In the genomic region with DNA sequence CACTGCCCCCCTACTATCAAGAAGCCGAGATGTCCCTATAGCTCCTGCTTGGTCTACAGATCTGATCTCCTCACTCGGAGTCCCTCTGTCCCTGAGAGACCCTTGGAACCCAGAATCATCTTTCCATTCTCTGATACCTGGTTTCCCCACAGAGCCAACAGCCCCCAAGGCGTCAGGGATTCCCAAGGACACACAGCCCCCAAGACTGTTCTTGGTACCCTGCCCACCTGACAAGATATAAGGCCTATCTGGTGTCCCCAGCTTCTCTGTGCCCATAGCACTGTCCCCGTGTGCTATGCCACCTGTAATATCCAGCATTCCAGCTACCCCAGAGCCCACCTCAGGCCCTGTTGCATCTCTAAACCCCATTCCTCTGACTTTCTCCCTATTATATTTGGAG, we compare ENCODE assay signal across 45 mouse cellular contexts. TPM values are rescaled to one million over a fixed set of nuclear protein-coding genes. Genes with fewer than 3 reads are reported as not detected.
"Had no signal": no experiment of that assay in that cellular context is flagged by ENCODE, and none has a peak within 500 bp of the region (broad histone marks: within the 10 kb centered on the region; RNA-seq: fewer than 3 reads in every experiment).

No protein-coding gene starts in this region.

- DNase-seq: heart, postnatal 10 days; heart, postnatal 14 days; heart, postnatal 36 days; kidney, adult 11 months; kidney, adult 18-20 months; kidney, adult 2 months; kidney, adult 8-10 months; kidney, adult 9 months; kidney, postnatal 10 days; kidney, postnatal 14 days; kidney, postnatal 25 days; kidney, postnatal 36 days; kidney, postnatal 4 days; layer of hippocampus, adult 9-11 months; layer of hippocampus, postnatal 36 days had no signal

- H3K9me3 ChIP-seq: heart, embryonic 12.5 days; heart, embryonic 13.5 days; heart, embryonic 15.5 days; hindbrain, embryonic 10.5 days; hindbrain, embryonic 12.5 days; hindbrain, embryonic 13.5 days; hindbrain, embryonic 15.5 days; intestine, embryonic 15.5 days; kidney, embryonic 15.5 days had no signal

- H3K27ac ChIP-seq: heart, embryonic 13.5 days; heart, embryonic 15.5 days; hindbrain, embryonic 10.5 days; hindbrain, embryonic 12.5 days; hindbrain, embryonic 13.5 days; hindbrain, embryonic 14.5 days; hindbrain, embryonic 15.5 days; hindbrain, postnatal 0 days; intestine, embryonic 15.5 days; kidney, embryonic 15.5 days; kidney, postnatal 0 days; layer of hippocampus, adult 2 months; left cerebral cortex, adult 2 months had no signal

- H3K27me3 ChIP-seq: hindbrain, embryonic 12.5 days; hindbrain, embryonic 13.5 days; hindbrain, embryonic 15.5 days; intestine, embryonic 15.5 days; kidney, embryonic 15.5 days had no signal

- H3K36me3 ChIP-seq: heart, embryonic 12.5 days; heart, embryonic 13.5 days; heart, embryonic 15.5 days; hindbrain, embryonic 10.5 days; hindbrain, embryonic 12.5 days; hindbrain, embryonic 13.5 days; hindbrain, embryonic 15.5 days; intestine, embryonic 15.5 days; kidney, embryonic 15.5 days had no signal

- H3K4me2 ChIP-seq: heart, embryonic 11.5 days; heart, embryonic 12.5 days; heart, embryonic 13.5 days; heart, embryonic 15.5 days; hindbrain, embryonic 12.5 days; hindbrain, embryonic 13.5 days; hindbrain, embryonic 14.5 days; hindbrain, embryonic 15.5 days; intestine, embryonic 15.5 days; kidney, embryonic 15.5 days had no signal

- H3K9ac ChIP-seq: heart, embryonic 12.5 days; heart, embryonic 13.5 days; heart, embryonic 15.5 days; hindbrain, embryonic 12.5 days; hindbrain, embryonic 13.5 days; hindbrain, embryonic 14.5 days; hindbrain, embryonic 15.5 days; intestine, embryonic 15.5 days; kidney, embryonic 15.5 days had no signal

- H3K4me1 ChIP-seq: heart, embryonic 12.5 days; heart, embryonic 13.5 days; heart, embryonic 15.5 days; hindbrain, embryonic 12.5 days; hindbrain, embryonic 13.5 days; hindbrain, embryonic 15.5 days; intestine, embryonic 15.5 days had no signal

- H3K4me3 ChIP-seq: heart, embryonic 12.5 days; heart, embryonic 13.5 days; heart, embryonic 15.5 days; hindbrain, embryonic 10.5 days; hindbrain, embryonic 12.5 days; hindbrain, embryonic 13.5 days; hindbrain, embryonic 15.5 days; intestine, embryonic 15.5 days; kidney, embryonic 15.5 days; layer of hippocampus, adult 2 months; left cerebral cortex, adult 2 months had no signal

- ATAC-seq: hindbrain, embryonic 16.5 days; hindbrain, postnatal 0 days; inflammation-experienced regulatory T-cells, adult 6 months; intestine, embryonic 15.5 days; intestine, embryonic 16.5 days; intestine, postnatal 0 days had no signal

RNA-seq across cellular contexts. Expression of a gene that starts 38.4 kb away (rescaled TPM):
- total RNA-seq: heart, postnatal 36 days; hematopoietic stem cell, adult 5-6 weeks; hindbrain, postnatal 0 days had no signal
- polyA plus RNA-seq: heart, embryonic 13.5 days; heart, embryonic 15.5 days; heart, embryonic 16.5 days; hindbrain, embryonic 11.5 days; hindbrain, embryonic 12.5 days; hindbrain, embryonic 13.5 days; hindbrain, embryonic 14.5 days; hindbrain, embryonic 16.5 days; inflammation-experienced regulatory T-cells, adult 6 months; intestine, embryonic 14.5 days; intestine, embryonic 15.5 days; kidney, embryonic 14.5 days; large intestine, adult 2 months had no signal

RNA-seq across cellular contexts. Expression of a gene that starts 48.7 kb away (rescaled TPM):
- total RNA-seq: heart, adult 8-10 months; heart, postnatal 25 days; heart, postnatal 36 days; hematopoietic stem cell, adult 5-6 weeks; layer of hippocampus, adult 18-20 months; layer of hippocampus, adult 2 months; layer of hippocampus, adult 8-10 months; layer of hippocampus, postnatal 25 days; layer of hippocampus, postnatal 36 days had no signal
- polyA plus RNA-seq: hindbrain, embryonic 13.5 days; hindbrain, embryonic 14.5 days; inflammation-experienced regulatory T-cells, adult 6 months; kidney, embryonic 14.5 days had no signal
